Mouse (Mus musculus) gastrocnemius, postnatal 36 days (tissue): ENCODE measurements around the gene B230104I21Rik. TPM values are rescaled to one million over a fixed set of nuclear protein-coding genes. Genes with fewer than 3 reads are reported as not detected.

Source experiments
- DNase-seq, 2 experiments: peaks; one replicate each; pipeline ENCODE4 v3.0.0; 2022
- intact Hi-C: fragments of 180-260 bp; cut with DNase I; formaldehyde crosslinking; loops from one replicate; pipeline ENCODE4 v1.15.1; 2025
- long read RNA-seq, 2 experiments: library from polyadenylated mRNA; stranded (forward); transcript quantifications; one replicate each; pipeline ENCODE4 v2.0.0; 2021
- total RNA-seq, 2 experiments: library from RNA; stranded (reverse); gene quantifications; 2 replicates each; pipeline ENCODE4 v1.2.3; 2021

B230104I21Rik gene
- total RNA-seq: not detected
- long read RNA-seq, experiment 1: 0 reads
- long read RNA-seq, experiment 2: 0 reads

GRCm38 (mm10) chr4:154335761-154336160 is at the start of gene B230104I21Rik:
B230104I21Rik (plus strand) TSS chr4:154336127.
- intact Hi-C loops: loop anchor here (10.0 kb wide), 1 partner anchor 459 kb away; no protein-coding TSS in a partner anchor
- no peak for DNase-seq

GRCm38 (mm10) chr4:154293735-154294201 is 42.2 kb upstream of the B230104I21Rik start:
- DNase-seq: no peak
- intact Hi-C loops: no loop called here

- intact Hi-C loops: no loop called here
- DNase-seq: no peak
Observed at GRCm38 (mm10) chr4:154294262-154294731, 41.6 kb upstream of the B230104I21Rik start.

GRCm38 (mm10) chr4:154297761-154298160 is 38.2 kb upstream of the B230104I21Rik start:
- DNase-seq: no peak
- intact Hi-C loops: no loop called here

DNA sequence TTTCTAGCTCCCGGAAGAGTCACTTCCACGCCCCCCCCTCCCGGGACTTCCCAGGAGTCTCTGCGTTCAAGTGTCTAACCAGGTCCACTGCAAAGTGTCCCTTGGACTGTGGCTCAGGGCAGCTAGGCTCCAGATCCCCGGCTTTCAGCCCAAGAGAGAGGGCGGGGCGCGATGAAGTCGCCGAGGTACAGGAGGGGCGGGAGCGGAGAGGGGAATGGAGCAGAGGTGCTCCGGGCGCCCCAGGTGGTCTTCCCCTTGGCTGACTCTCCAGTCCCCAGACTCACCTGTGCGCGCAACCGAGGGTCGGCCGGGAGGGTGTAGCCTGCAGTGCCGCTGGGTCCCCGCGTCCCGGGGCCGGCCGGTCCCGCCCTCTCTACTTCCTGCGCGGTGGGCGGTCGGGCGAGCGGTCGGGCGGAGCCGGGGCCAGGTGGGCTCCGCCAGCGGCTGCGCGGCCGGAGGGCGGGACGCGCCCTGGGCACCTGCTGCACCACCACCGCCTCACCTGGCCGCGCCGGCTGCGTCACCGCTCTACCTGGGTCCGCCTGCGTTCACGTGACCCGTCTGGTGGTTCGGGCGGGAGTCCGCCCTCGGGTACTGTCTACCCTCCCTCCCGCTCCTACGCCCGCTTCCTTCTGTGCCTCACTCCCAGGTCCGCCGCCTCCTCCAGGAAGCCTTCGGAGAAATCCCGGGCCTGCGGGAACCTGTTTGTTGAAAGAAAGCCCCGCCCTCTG is 36.2 kb upstream of the B230104I21Rik start:
- no peak for DNase-seq
- intact Hi-C loops: no loop called here

- intact Hi-C loops: no loop called here
- DNase-seq: peak in 1 of 2 experiments; percentile 23
Observed at GRCm38 (mm10) chr4:154301466-154301881, 34.5 kb upstream of the B230104I21Rik start, which contains the start of gene Arhgef16. Arhgef16 (minus strand) TSS chr4:154301676.

GRCm38 (mm10) chr4:154309131-154309530 is 26.8 kb upstream of the B230104I21Rik start:
- intact Hi-C loops: no loop called here
- no peak for DNase-seq

GRCm38 (mm10) chr4:154310576-154311262 is 25.2 kb upstream of the B230104I21Rik start:
- intact Hi-C loops: no loop called here
- DNase-seq: no peak

- DNase-seq: no peak
- intact Hi-C loops: no loop called here
Observed at GRCm38 (mm10) chr4:154312143-154312812, 23.6 kb upstream of the B230104I21Rik start.

DNA sequence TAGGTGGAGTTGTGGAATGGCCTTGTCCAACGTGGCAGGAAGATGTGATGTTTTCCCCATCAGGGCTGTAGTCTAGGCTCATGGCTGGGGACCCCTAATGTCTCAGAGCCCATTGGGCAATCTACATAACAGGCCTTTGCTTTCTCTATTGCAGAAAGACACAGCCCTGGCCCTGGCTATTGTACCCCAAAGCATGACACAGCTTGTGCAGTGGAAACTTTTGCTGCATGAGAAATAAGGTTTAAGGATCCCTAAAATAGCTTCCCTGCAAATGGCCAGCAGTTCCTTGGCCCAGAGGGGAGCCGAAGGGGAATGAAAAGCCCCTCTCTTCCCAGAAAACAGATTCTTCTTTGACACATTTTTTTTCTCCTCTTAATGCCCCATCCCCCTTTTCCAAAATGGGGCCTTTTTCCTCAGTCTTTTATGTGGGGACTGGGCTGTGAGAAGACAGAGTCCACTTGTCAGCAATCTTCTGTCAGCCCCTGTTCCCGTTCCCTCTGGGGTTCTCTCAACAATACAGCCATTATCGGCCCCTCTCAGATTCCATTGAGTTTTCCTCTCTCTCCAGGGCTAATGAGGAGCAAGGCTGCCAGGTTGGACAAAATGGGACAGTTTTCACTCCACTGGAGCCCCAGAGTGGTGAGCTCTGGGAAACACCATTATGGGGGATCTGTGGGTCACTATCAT is 22.8 kb upstream of the B230104I21Rik start:
- intact Hi-C loops: no loop called here
- no peak for DNase-seq

DNA sequence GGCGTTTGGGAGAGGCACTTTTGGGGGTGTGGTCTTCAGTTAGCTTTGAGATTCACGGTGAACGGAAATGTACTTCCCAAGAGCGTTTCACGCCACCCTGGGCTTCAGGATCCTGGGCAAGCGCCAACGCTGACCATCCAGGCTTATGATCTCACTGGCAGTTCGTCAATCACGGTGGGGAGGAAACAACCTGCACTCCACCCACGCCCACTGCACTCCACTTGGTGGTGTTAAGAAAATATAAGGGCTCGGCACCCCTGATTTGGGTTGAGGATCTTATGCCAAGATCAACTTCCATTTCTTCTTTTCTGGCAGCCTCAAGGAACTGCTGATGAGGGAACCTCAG is 22.3 kb upstream of the B230104I21Rik start:
- intact Hi-C loops: no loop called here

GRCm38 (mm10) chr4:154325410-154325809 is 10.5 kb upstream of the B230104I21Rik start:
- no peak for DNase-seq
- intact Hi-C loops: no loop called here

More for the DNA sequence above, 22.3 kb upstream of the B230104I21Rik start:
- no peak for DNase-seq

GRCm38 (mm10) chr4:154328431-154328830 is 7.5 kb upstream of the B230104I21Rik start:
- no peak for DNase-seq
- intact Hi-C loops: loop anchor here (2.0 kb wide), 1 partner anchor 346 kb away; no protein-coding TSS in a partner anchor

GRCm38 (mm10) chr4:154328836-154329235 is 7.1 kb upstream of the B230104I21Rik start:
- peak in 1 of 2 experiments; percentile 47 for DNase-seq
- intact Hi-C loops: loop anchor here (2.0 kb wide), 1 partner anchor 346 kb away; no protein-coding TSS in a partner anchor

DNA sequence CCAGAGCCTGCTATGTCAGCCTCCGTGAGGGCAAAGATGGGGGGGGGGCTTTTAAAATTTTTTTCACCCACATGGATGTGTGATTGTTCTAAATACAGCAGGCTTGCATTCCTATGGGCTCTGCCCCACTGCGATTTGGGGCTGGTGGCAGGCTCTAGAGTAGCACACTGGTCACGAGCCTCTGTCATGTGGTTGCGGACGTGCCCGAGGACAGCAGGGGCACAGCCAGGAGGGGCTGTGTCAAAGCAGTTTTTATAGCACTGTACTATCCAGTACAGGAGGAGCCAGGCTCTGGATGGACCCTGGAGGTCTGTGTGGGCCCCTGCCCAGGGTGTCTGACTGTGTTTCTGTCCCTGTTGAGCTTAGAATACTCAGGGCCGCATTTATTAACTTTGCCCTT is 5.9 kb upstream of the B230104I21Rik start:
- intact Hi-C loops: loop anchor here (10.0 kb wide), 1 partner anchor 465 kb away; no protein-coding TSS in a partner anchor
- no peak for DNase-seq

DNA sequence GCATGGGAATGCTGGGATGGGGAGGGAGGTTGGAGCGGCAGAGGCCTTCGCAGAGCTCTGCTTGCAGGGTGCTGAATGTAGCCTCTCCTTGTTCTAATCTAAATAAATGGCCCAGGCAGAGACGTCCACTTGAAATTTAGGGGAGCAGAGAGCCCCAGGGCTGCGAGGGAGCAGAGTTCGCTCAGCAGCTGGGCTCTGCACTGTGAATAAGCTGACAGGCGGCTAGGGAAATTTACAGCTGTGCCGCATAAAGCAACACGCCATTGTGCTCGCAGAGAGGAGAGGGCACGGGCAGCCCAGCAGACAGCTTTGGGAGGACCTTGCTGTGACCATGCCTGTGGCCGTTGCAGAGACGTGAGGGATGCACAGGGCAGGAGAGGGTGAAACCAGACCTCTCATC is 4.7 kb upstream of the B230104I21Rik start:
- intact Hi-C loops: loop anchor here (10.0 kb wide), 1 partner anchor 464 kb away; no protein-coding TSS in a partner anchor
- no peak for DNase-seq

DNA sequence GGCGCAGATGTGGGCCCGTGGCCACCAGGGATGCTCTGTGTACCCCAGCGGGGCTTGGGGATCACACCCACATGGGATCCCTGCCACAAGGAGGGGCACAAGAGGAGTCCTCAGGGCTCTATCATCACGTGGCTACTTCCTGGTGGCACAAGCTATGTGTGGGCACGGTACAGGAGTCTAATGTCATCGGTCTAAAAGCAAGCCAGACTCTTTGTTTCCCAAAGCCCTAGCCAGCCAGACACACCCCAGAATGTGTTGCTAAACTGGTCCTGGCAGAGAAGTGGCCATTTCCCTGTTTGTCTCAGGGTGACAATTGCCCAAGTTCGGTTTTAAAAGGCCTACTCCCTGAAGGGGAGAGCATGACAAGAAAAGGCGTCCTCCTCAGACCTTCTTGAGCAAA is 2.6 kb upstream of the B230104I21Rik start:
- no peak for DNase-seq
- intact Hi-C loops: loop anchor here (10.0 kb wide), 1 partner anchor 462 kb away; no protein-coding TSS in a partner anchor

GRCm38 (mm10) chr4:154334699-154335402 is 1.1 kb upstream of the B230104I21Rik start:
- intact Hi-C loops: loop anchor here (10.0 kb wide), 1 partner anchor 460 kb away; no protein-coding TSS in a partner anchor
- DNase-seq: no peak

- intact Hi-C loops: loop anchor here (10.0 kb wide), 1 partner anchor 458 kb away; no protein-coding TSS in a partner anchor
- peak; percentile 29 to 36 for DNase-seq
Observed at GRCm38 (mm10) chr4:154336650-154337049, 723 bp downstream of the B230104I21Rik start.
